Mouse (Mus musculus) lung, postnatal 4 days (tissue): ENCODE measurements around the gene Rps27l.
A peak's percentile ranks its signal among the peaks of the same experiment; 100 is the strongest.

Source experiments
- DNase-seq, 2 experiments: peaks; one replicate each; pipeline ENCODE4 v3.0.0; 2021

Rps27l gene

GRCm38 (mm10) chr9:66985377-66985776, 39.5 kb downstream of the Rps27l start:
- peak; percentile 39 to 53 for DNase-seq

- no peak for DNase-seq
These were observed 42.5 kb downstream of the Rps27l start for GRCm38 (mm10) chr9:66988198-66988887.

DNA sequence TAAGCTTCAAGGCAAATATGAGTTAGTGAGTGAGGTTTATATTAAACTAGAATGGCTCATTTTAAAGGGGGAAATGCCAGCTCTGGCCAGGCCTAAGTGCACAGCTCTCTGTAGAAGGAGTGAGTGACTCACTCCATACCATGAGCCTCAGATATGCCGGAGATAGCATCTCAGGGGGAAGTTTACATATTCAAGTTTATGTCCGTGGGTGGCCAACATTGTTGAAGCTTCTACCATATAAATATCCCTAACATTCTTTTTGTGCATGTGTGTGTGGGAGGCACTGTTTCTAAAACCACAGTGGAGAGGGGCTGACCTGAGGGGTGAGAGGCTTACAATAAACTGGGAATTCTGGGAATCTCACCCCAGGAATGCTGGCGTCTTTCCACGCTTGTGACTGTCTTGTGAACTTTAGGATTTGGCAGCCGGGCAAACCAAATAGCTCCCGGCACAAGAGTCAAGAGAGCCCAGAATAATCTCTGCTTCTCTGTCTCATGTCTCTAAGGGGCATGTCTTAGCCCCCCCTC, 43.1 kb downstream of the Rps27l start:
- peak; percentile 79 to 85 for DNase-seq

DNA sequence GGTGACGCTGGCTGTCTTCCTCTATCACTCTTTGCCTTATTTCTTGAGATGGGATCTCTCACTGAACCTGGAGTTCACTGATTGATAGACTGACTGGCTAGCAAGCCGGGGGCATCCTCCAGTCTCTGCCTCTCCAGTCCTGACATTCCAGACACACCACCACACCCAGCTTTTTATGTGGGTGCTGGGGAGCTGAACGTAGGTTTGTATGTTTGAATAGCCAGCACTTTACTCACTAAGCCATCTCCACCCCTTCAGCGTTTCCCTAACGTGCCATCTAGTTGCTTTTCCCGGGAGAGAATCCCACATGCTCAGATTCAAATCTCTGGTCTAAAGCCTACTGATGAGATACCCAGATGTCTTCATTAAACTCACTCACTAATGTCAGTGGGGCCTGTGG, 43.7 kb downstream of the Rps27l start:
- no peak for DNase-seq

DNA sequence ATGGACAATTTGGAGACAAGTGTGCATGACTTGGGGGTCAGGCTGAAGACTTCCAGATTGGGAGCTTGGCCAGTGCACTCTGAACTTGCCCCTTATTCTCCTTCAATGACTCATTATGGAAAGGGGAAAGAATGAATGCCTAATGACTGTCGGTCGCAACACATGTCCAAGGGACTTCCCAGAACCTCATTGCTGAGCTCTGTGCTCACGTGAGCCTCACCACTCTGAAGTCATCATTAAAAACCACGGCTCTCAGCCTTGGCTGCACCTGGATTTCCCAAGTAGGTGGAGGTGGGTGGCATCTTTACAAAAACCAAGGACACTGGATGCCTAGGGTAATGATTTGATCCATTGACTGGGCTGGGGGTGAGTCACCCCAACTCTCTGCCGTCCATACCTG, 44.2 kb downstream of the Rps27l start:
- DNase-seq = no peak

DNA sequence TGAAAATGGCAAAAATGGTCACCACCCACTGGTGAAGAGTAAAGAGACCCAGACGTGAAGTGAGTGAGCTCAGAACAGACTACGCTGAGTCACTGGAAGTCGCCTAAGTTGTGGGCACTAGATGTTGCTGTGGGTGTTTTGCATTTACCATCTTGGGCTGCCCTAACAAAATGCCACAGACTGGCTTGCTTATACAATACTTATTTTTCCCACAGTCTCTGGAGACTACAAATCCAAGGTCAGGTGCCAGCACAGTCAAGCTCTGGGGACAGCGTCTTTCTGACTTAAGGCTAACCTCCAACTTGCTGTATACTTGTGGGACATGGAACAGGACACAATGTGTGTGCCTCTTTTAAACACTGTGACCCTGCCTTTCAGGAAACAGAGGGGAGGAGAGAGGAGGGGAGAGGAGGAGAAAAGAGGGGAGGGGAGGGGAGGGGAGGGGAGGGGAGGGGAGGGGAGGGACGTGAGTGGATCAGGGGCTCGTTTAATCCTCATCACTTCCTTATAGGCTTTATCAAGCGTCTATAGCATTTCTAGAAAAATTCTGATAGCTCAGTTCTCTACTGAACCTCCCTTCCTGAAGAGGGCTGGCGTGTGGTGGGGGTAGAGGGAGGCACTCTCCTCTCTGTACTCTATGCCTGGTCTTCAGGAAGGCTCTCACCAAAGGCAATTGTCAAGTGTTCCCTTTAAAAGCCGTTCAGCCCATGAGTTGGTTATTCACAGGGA, 45.3 kb downstream of the Rps27l start:
- no peak for DNase-seq

- DNase-seq = no peak
These were observed 46.0 kb downstream of the Rps27l start for GRCm38 (mm10) chr9:66991750-66992410.
